Mouse (Mus musculus) hindbrain, embryonic 15.5 days (tissue): Measurements from ENCODE around the gene Rhbg. TPM values are rescaled to one million over a fixed set of nuclear protein-coding genes. Genes with fewer than 3 reads are reported as not detected.

ENCODE experiments used
- ATAC-seq: fragments of 200-750 bp; cut with Nextera tagmentation; 2 replicates; pipeline ENCODE4 v1.8.0; 2017; ENCODE audit warnings: low read depth, moderate number of reproducible peaks, moderate TSS enrichment; ENCODE audit not compliant: low FRiP score
- H3K27ac ChIP-seq: fragments of 300-500 bp; sonication (generic); replicated peaks from 2 replicates; pipeline ENCODE4 v1.5.1; 2015; ENCODE audit warnings: mild to moderate bottlenecking, inconsistent platforms
- H3K27me3 ChIP-seq: fragments of 300-500 bp; sonication (generic); 2 replicates; pipeline ENCODE4 v1.6.1; 2015; ENCODE audit warnings: control low read depth, inconsistent platforms
- H3K36me3 ChIP-seq: fragments of 300-500 bp; sonication (generic); 2 replicates; pipeline ENCODE4 v1.6.1; 2015; ENCODE audit warnings: control low read depth, inconsistent platforms
- H3K4me1 ChIP-seq: fragments of 300-500 bp; sonication (generic); replicated peaks from 2 replicates; pipeline ENCODE4 v1.6.1; 2015; ENCODE audit warnings: control low read depth, inconsistent platforms
- H3K4me2 ChIP-seq: fragments of 300-500 bp; sonication (generic); 2 replicates; pipeline ENCODE4 v1.6.1; 2015; ENCODE audit warnings: moderate library complexity, mild to moderate bottlenecking, inconsistent platforms
- H3K4me3 ChIP-seq: fragments of 300-500 bp; sonication (generic); 2 replicates; pipeline ENCODE4 v1.5.1; 2015; ENCODE audit warnings: mild to moderate bottlenecking, inconsistent platforms
- H3K9ac ChIP-seq: fragments of 300-500 bp; sonication (generic); 2 replicates; pipeline ENCODE4 v1.6.1; 2015; ENCODE audit warnings: inconsistent platforms
- H3K9me3 ChIP-seq: fragments of 300-500 bp; sonication (generic); 2 replicates; pipeline ENCODE4 v1.6.1; 2016; ENCODE audit warnings: control low read depth, inconsistent platforms
- WGBS: fragments of 180-500 bp; shearing (Covaris S2); methylation state at CpG from one replicate; pipeline ENCODE4 v1.1.7; 2015; 5-methylcytosine and 5-hydroxymethylcytosine counted together
- polyA plus RNA-seq: library from polyadenylated mRNA; unstranded; fragments of >200 nt; fragmentation: Nextera tagmentation; extraction: Ambion mirVana; gene quantifications from 2 replicates; pipeline ENCODE4 v1.2.1, GENCODE M21; 2015

The Rhbg gene
- polyA plus RNA-seq, 1 experiment from 2014 or later = 0.60 TPM

- no peaks in the 10 kb centered on the region for H3K27me3 ChIP-seq
- H3K4me1 ChIP-seq = peaks cover 88% of the 10 kb centered on the region
- H3K4me2 ChIP-seq = peak overlapping the region; percentile 22
- no peaks in the 10 kb centered on the region for H3K9me3 ChIP-seq
- H3K36me3 ChIP-seq = peaks cover 17% of the 10 kb centered on the region; the same call in 1 of the 2 replicates
- WGBS = 33% methylated on average over 6 of the region's 6 CpGs
- ATAC-seq = peak; percentile 14
- peak overlapping the region; percentile 92 for H3K27ac ChIP-seq
- H3K4me3 ChIP-seq = no peak overlapping the region
- H3K9ac ChIP-seq = no peak overlapping the region
Measured at GRCm38 (mm10) chr3:88222446-88222845, 32.1 kb downstream of the Rhbg start.

GRCm38 (mm10) chr3:88221519-88222390 is 32.8 kb downstream of the Rhbg start:
- H3K4me3 ChIP-seq = no peak overlapping the region
- H3K9ac ChIP-seq = peak overlapping the region; percentile 42
- H3K27ac ChIP-seq = peak overlapping the region; percentile 92
- H3K36me3 ChIP-seq = peaks cover 16% of the 10 kb centered on the region; the same call in 1 of the 2 replicates
- H3K27me3 ChIP-seq = no peaks in the 10 kb centered on the region
- peak overlapping the region; percentile 91 for H3K4me2 ChIP-seq
- WGBS = 18% methylated on average over 12 of the region's 12 CpGs
- no peaks in the 10 kb centered on the region for H3K9me3 ChIP-seq
- peaks cover 87% of the 10 kb centered on the region for H3K4me1 ChIP-seq
- peak; percentile 76 for ATAC-seq

GRCm38 (mm10) chr3:88220842-88221241 is 33.7 kb downstream of the Rhbg start:
- WGBS = 2% methylated on average over 6 of the region's 6 CpGs
- H3K4me1 ChIP-seq = peaks cover 79% of the 10 kb centered on the region
- no peaks in the 10 kb centered on the region for H3K9me3 ChIP-seq
- H3K4me3 ChIP-seq = no peak overlapping the region
- peaks cover 13% of the 10 kb centered on the region; the same call in 1 of the 2 replicates for H3K36me3 ChIP-seq
- H3K4me2 ChIP-seq = peak overlapping the region; percentile 91
- peak overlapping the region; percentile 92 for H3K27ac ChIP-seq
- no peak for ATAC-seq
- peak overlapping the region; percentile 42 for H3K9ac ChIP-seq
- H3K27me3 ChIP-seq = no peaks in the 10 kb centered on the region

- Histone ChIP-seq H3K4me1 (peaks cover 70% of the 10 kb centered on the region), H3K9me3 (no peaks in the 10 kb centered on the region), H3K4me3 (peak overlapping the region; percentile 19), H3K9ac (peak overlapping the region; percentile 42), H3K27me3 (no peaks in the 10 kb centered on the region), H3K4me2 (peak overlapping the region; percentile 91), H3K36me3 (peaks cover 13% of the 10 kb centered on the region; the same call in 1 of the 2 replicates), H3K27ac (peak overlapping the region; percentile 92)
- 5% methylated on average over 9 of the region's 9 CpGs for WGBS
- ATAC-seq = no peak
Measured at GRCm38 (mm10) chr3:88219940-88220339, 34.6 kb downstream of the Rhbg start.

GRCm38 (mm10) chr3:88217679-88218078 is 36.8 kb downstream of the Rhbg start:
- peak overlapping the region; percentile 64 for H3K9ac ChIP-seq
- H3K4me3 ChIP-seq = peak overlapping the region; percentile 53
- H3K27ac ChIP-seq = peak overlapping the region; percentile 96
- peak overlapping the region; percentile 91 for H3K4me2 ChIP-seq
- no peaks in the 10 kb centered on the region for H3K27me3 ChIP-seq
- no peaks in the 10 kb centered on the region for H3K9me3 ChIP-seq
- WGBS = 19% methylated on average over 1 of the region's 2 CpGs
- peaks cover 58% of the 10 kb centered on the region for H3K4me1 ChIP-seq
- peaks cover 4% of the 10 kb centered on the region; the same call in 1 of the 2 replicates for H3K36me3 ChIP-seq
- no peak for ATAC-seq

GRCm38 (mm10) chr3:88216534-88217326 is 37.8 kb downstream of the Rhbg start:
- ATAC-seq = no peak
- H3K4me1 ChIP-seq = peaks cover 60% of the 10 kb centered on the region

GRCm38 (mm10) chr3:88216116-88216515 is 38.4 kb downstream of the Rhbg start:
- H3K36me3 ChIP-seq = peaks cover 4% of the 10 kb centered on the region; the same call in 1 of the 2 replicates
- H3K9ac ChIP-seq = peak overlapping the region; percentile 64
- peak overlapping the region; percentile 96 for H3K27ac ChIP-seq
- no peaks in the 10 kb centered on the region for H3K27me3 ChIP-seq
- no peak for ATAC-seq
- peak overlapping the region; percentile 53 for H3K4me3 ChIP-seq
- peaks cover 59% of the 10 kb centered on the region for H3K4me1 ChIP-seq
- WGBS = 4% methylated on average over 6 of the region's 6 CpGs
- no peaks in the 10 kb centered on the region for H3K9me3 ChIP-seq
- peak overlapping the region; percentile 91 for H3K4me2 ChIP-seq

More at GRCm38 (mm10) chr3:88216534-88217326, 37.8 kb downstream of the Rhbg start:
- no peaks in the 10 kb centered on the region for H3K27me3 ChIP-seq
- peak overlapping the region; percentile 53 for H3K4me3 ChIP-seq
- H3K36me3 ChIP-seq = peaks cover 4% of the 10 kb centered on the region; the same call in 1 of the 2 replicates
- peak overlapping the region; percentile 91 for H3K4me2 ChIP-seq
- H3K9ac ChIP-seq = peak overlapping the region; percentile 64
- peak overlapping the region; percentile 96 for H3K27ac ChIP-seq
- 11% methylated on average over 7 of the region's 7 CpGs for WGBS
- no peaks in the 10 kb centered on the region for H3K9me3 ChIP-seq

- Histone ChIP-seq H3K9ac (peak overlapping the region; percentile 64), H3K4me3 (peak overlapping the region; percentile 53), H3K27me3 (no peaks in the 10 kb centered on the region), H3K4me1 (peaks cover 58% of the 10 kb centered on the region), H3K4me2 (peak overlapping the region; percentile 91), H3K36me3 (peaks cover 4% of the 10 kb centered on the region; the same call in 1 of the 2 replicates), H3K27ac (peak overlapping the region; percentile 96), H3K9me3 (no peaks in the 10 kb centered on the region)
- no peak for ATAC-seq
- WGBS = under 1% methylated on average over 23 of the region's 23 CpGs
Measured at GRCm38 (mm10) chr3:88215553-88216004, 38.9 kb downstream of the Rhbg start.

GRCm38 (mm10) chr3:88214971-88215552 is 39.4 kb downstream of the Rhbg start:
- peak overlapping the region; percentile 96 for H3K27ac ChIP-seq
- H3K4me3 ChIP-seq = peak overlapping the region; percentile 53
- H3K4me1 ChIP-seq = peaks cover 58% of the 10 kb centered on the region
- H3K27me3 ChIP-seq = no peaks in the 10 kb centered on the region
- no peaks in the 10 kb centered on the region for H3K9me3 ChIP-seq
- H3K9ac ChIP-seq = peak overlapping the region; percentile 64
- 1% methylated on average over 48 of the region's 48 CpGs for WGBS
- ATAC-seq = no peak
- peak overlapping the region; percentile 91 for H3K4me2 ChIP-seq
- 0 out of 2 replicates have a peak, but pooled peaks cover under 1% of the 10 kb centered on the region for H3K36me3 ChIP-seq

- no peaks in the 10 kb centered on the region for H3K9me3 ChIP-seq
- peak; percentile 92 for ATAC-seq
- no peaks in the 10 kb centered on the region for H3K27me3 ChIP-seq
- H3K36me3 ChIP-seq = no peaks in the 10 kb centered on the region
- WGBS = 1% methylated on average over 42 of the region's 42 CpGs
- peak overlapping the region; percentile 96 for H3K27ac ChIP-seq
- H3K4me3 ChIP-seq = peak overlapping the region; percentile 53
- H3K4me2 ChIP-seq = peak overlapping the region; percentile 91
- peak overlapping the region; percentile 64 for H3K9ac ChIP-seq
- peaks cover 55% of the 10 kb centered on the region for H3K4me1 ChIP-seq
Measured at GRCm38 (mm10) chr3:88214197-88214938, 40.1 kb downstream of the Rhbg start.

GRCm38 (mm10) chr3:88213019-88213418 is 41.5 kb downstream of the Rhbg start:
- Histone ChIP-seq H3K4me2 (peak overlapping the region; percentile 91), H3K27me3 (no peaks in the 10 kb centered on the region)
- WGBS = 6% methylated on average over 2 of the region's 2 CpGs

More at GRCm38 (mm10) chr3:88213019-88213418, 41.5 kb downstream of the Rhbg start:
- Histone ChIP-seq H3K4me3 (peak overlapping the region; percentile 53), H3K36me3 (no peaks in the 10 kb centered on the region), H3K9ac (peak overlapping the region; percentile 64), H3K27ac (peak overlapping the region; percentile 96), H3K9me3 (no peaks in the 10 kb centered on the region), H3K4me1 (peaks cover 44% of the 10 kb centered on the region)
- no peak for ATAC-seq
